Mouse (Mus musculus): ENCODE results near the gene Dglucy.

The Dglucy gene

GRCm38 (mm10) chr12:100839079-100839600 lies 60.3 kb downstream of the Dglucy start:
- ATAC-seq (ENCODE audit: insufficient number of reproducible peaks, low FRiP score, low TSS enrichment), result no peak

- no peak for ATAC-seq (ENCODE audit: insufficient number of reproducible peaks, low FRiP score, low TSS enrichment)
Observed at GRCm38 (mm10) chr12:100839926-100840325, 61.1 kb downstream of the Dglucy start.

- ATAC-seq (ENCODE audit: insufficient number of reproducible peaks, low FRiP score, low TSS enrichment), result peak; percentile 59
Observed at GRCm38 (mm10) chr12:100841211-100841792, 62.4 kb downstream of the Dglucy start.

- ATAC-seq (ENCODE audit: insufficient number of reproducible peaks, low FRiP score, low TSS enrichment), result no peak
Observed at GRCm38 (mm10) chr12:100843171-100843570, 64.3 kb downstream of the Dglucy start.

DNA sequence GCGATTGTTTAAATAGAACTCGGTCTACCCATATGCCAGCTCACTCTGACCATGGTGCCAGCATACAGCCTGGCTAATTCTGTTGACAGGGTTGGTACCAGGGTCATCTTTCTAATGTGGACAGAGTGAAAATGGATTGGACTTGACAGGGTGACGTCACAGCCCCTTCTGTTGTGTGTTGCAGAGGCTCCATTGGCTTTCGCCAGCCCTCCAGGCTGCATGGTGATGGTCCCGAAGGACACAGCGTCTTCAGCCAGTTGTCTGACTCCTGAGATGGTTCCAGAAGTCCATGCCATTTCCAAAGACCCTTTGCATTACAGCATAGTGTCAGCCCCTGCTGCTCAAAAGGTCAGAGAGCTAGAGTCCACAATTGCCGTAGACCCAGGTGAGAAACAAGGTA lies 65.7 kb downstream of the Dglucy start:
- no peak for ATAC-seq (ENCODE audit: insufficient number of reproducible peaks, low FRiP score, low TSS enrichment)

GRCm38 (mm10) chr12:100845829-100846228 lies 67.0 kb downstream of the Dglucy start:
- ATAC-seq (ENCODE audit: insufficient number of reproducible peaks, low FRiP score, low TSS enrichment), result no peak

- no peak for ATAC-seq (ENCODE audit: insufficient number of reproducible peaks, low FRiP score, low TSS enrichment)
Observed at GRCm38 (mm10) chr12:100846566-100846965, 67.7 kb downstream of the Dglucy start.

DNA sequence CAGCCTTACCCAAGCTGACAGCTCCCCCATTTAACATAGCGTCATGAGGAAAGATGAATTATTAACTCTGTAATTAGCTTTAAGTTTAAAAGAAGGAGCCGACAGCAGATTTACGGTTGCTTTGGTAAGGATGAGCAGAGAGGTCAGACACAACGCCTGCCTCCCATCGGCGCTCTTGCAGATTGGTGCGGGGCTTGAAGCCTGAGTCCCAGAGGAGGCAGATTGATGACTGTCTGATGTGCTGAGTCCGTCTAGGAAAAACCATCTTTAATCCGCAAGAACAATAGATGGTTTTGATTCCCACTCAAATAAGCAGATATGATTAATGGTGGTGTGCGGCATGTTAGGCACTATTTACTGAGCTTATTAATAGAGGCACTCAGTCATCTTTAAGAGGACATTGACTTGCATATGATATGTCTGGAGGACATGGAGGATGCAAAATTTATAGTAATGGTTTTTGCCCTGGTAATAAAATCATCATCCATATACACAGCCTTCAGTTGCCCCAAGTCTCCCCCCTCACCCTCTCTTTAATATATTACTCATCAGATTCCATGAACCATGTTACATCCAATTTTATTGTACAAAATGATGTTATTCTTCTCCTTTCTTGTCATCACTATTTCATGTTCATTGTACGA lies 68.7 kb downstream of the Dglucy start:
- no peak for ATAC-seq (ENCODE audit: insufficient number of reproducible peaks, low FRiP score, low TSS enrichment)

DNA sequence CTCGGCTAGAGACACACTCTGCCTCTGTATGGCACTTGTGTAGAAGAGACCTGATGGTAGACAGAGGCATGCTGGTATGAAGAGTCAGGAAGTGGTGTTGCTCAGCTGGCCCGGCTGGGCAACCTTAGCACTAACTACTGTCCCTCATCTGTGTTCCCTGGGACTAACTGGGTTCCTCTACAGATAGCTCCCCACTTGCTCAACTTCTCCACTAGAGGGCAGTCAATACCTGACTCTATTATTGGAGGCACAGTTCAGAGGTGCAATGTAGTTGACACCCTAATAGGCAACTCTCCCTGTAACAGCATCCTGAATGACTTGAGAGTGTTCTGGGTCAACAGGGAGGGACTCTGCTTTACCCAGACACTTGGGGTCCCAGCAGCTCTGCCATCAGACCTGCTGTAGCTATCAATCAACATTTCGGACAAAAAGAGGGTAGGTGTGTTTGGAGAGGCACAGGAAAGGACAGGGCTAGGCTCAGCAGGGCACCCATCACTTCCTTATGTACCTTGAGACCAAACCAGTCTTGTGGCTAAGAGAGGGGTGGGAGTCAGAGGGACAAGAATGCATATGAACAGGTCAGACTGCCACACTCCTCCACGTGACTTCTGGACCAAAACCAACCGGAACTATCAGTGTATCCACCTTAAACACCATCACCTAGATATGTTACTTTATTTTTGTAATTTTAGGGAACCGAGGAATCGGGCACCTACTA lies 70.7 kb downstream of the Dglucy start:
- peak; percentile 86 for ATAC-seq (ENCODE audit: insufficient number of reproducible peaks, low FRiP score, low TSS enrichment)

DNA sequence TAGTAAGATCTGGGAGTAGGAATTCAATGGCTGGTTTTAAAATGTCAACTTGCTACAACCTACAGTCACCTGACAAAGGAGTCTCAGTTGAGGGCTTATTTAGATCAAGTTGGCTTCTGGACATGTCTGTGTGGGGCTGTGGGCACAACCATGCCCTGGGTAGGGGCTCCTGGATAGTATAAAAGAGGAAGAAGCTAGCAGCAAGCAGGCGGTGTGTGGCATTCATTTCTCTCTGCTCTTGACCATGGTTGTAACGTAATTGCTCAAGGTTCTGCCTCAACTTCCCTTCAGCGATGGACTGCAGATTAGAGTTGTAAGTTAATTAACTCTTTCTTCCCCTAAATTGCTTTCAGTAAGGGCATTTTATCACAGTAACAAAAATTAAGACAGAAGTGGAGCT lies 73.5 kb downstream of the Dglucy start:
- no peak for ATAC-seq (ENCODE audit: insufficient number of reproducible peaks, low FRiP score, low TSS enrichment)

DNA sequence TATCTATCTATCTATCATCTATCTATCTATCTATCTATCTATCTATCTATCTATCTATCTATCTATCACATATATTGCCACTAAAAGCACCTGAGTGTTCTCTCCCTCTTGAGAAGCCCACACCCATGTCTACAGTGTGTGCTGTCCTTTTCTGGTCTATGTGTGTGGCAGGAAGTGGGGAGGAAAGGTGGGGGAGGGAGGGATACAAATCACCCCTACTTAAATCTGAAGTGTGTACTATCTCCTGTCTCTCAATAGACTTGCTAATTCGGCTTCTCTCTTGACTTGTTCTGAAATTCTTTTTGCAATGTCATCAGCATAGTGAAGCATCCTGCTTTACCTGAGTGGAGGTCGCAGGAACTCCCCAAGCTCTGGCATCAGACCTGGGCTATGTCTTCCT lies 77.5 kb downstream of the Dglucy start:
- no peak for ATAC-seq (ENCODE audit: insufficient number of reproducible peaks, low FRiP score, low TSS enrichment)

DNA sequence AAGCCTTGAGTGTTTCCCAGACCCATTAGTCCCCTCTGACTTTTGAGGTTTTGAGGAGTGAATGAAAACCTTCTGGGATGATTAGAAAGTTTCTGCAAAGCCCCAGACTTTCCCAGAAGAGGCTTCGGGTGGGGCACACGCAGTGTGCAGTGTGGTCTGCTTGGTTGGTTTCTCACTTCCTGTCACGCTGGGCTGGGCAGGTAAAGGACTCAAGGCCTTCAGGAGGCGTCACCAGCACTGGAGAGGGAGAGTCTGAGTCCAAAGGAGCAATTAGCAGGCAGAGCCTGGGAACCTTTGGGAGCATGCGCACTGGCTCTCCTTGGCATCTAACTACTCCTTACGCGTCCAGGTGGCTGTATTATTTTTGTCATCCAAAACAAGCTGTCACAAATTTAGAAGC lies 78.9 kb downstream of the Dglucy start:
- peak; percentile 89 for ATAC-seq (ENCODE audit: insufficient number of reproducible peaks, low FRiP score, low TSS enrichment)

GRCm38 (mm10) chr12:100862272-100862671 lies 83.4 kb downstream of the Dglucy start:
- ATAC-seq (ENCODE audit: insufficient number of reproducible peaks, low FRiP score, low TSS enrichment), result no peak

DNA sequence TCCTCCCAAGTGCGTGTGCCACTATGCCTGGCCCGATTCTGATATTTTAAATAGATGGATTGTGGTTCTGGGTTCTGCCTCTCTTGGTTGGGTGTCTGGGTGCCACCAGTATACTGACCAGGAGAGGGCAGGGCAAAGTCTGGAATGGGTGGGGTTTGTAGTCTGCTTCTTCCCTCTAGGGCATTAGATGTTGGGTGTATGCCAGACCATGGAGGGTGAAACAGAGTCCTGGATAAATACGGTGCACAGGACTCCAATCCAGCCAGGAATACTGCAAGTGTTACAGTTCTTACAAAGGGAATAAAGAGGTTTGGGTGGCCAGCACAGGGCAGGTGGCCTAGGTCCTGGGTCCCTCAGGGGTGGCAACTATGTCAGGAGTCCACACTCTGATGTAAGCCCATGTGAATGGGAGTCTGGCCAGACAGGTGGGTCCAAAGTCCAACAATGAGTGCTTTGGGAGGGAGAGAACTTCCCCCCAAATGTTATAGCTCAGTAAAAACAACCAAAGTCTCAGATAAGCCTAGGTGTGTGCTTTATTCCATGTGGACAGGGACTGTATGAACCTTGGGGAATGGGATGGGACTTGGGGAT lies 84.1 kb downstream of the Dglucy start:
- no peak for ATAC-seq (ENCODE audit: insufficient number of reproducible peaks, low FRiP score, low TSS enrichment)

DNA sequence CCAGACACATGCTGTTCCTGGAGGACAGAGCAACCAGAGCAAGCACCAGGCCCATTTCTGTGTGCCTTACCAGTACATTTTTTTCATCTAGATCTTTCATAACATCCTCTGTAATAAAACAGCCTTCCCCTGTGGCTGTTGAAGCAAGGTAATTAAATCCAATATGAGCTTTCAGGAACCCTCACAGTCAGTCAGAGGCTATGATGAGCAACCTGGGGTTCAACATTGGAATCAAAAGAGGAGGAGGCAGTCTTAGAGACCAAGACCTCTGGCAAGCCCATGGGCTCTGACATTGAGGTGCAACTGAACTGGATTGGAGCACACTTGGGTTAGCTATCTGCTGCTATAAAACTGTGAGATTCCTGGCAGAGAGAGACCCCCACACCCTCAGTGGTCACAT lies 86.2 kb downstream of the Dglucy start:
- ATAC-seq (ENCODE audit: insufficient number of reproducible peaks, low FRiP score, low TSS enrichment), result no peak

- no peak for ATAC-seq (ENCODE audit: insufficient number of reproducible peaks, low FRiP score, low TSS enrichment)
Observed at GRCm38 (mm10) chr12:100865509-100866078, 86.7 kb downstream of the Dglucy start.

- ATAC-seq (ENCODE audit: insufficient number of reproducible peaks, low FRiP score, low TSS enrichment), result peak; percentile 94
Observed at GRCm38 (mm10) chr12:100867097-100867496, 88.2 kb downstream of the Dglucy start.

GRCm38 (mm10) chr12:100868049-100868622 lies 89.3 kb downstream of the Dglucy start:
- no peak for ATAC-seq (ENCODE audit: insufficient number of reproducible peaks, low FRiP score, low TSS enrichment)

DNA sequence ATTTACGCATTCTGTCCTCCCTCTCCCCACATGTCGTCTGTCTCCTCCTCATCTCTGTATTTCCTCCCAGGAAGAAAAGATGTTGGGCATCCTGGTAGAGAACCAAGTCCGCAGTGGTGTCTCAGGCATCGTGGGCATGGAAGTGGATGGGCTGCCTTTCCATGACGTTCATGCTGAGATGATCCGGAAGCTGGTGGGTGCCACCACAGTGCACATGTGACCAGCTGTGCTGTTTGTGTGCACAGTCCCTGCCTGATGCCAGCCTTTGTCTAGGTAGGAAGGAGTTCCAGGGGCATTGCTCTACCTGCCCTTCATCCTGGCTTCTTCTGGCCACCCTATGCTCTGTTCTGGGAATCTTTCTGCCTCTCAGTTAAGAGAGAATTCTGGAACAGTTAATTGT lies 92.4 kb downstream of the Dglucy start:
- no peak for ATAC-seq (ENCODE audit: insufficient number of reproducible peaks, low FRiP score, low TSS enrichment)

- ATAC-seq (ENCODE audit: insufficient number of reproducible peaks, low FRiP score, low TSS enrichment), result no peak
Observed at GRCm38 (mm10) chr12:100871841-100872240, 93.0 kb downstream of the Dglucy start.
